Mouse (Mus musculus) hindlimb bud, embryonic 11.5 days (tissue): ENCODE measurements around the gene Klf16.
A peak's percentile ranks its signal among the peaks of the same experiment; 100 is the strongest.

Experiments
- DNase-seq: peaks from one replicate; pipeline ENCODE4 v3.0.0-alpha.2; 2012; ENCODE audit warnings: low read depth, low spot score; ENCODE audit errors: extremely low spot score

Klf16 gene

DNA sequence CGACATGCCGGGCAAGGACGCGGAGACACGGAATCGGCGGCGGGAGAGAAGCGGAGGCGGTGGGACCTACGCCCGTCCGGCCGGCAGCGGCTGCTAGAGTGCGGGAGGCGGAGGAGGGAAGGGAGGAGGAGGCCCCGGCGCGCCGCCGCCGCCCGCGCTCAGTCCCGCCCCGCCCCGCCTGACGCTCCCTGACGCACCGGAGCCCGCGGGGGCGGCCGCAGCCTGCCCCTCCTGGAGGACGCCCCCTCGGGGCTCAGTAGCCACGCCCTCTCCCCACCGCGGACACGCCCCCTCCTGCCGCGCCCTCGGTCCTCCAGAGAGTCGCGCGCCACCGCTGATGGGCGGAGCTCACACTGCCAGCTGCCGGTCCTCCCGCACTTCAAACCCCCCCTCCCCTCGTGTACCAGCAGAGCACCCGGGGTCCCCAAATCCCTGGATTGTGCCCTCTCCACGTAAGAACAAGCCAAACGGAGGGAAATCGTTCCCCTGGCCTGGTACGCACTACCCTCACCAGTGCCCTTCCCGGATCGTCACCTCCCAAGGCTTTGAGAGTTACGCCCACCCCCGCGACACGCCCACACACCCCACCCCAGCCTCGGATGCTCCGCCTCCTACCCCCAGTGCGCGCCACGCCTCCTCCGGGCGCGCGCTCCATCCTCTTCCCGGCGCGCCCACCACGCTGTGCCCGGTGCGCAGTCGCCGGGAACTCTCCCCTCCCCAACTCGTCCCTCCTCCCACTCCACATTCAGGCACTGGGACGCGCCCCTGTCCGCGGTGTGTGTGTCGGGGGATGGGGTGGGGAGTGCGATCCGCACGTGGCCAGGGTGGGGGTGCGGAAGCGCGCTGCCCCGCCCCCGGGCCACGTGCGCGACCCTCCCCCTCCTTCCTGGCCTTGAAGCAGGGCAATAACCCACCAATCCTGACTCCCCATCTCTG lies at the start of gene Klf16:
Gene Klf16 (minus strand): TSS at position 127 of the 936 bp plus-strand sequence.
- DNase-seq = peak; percentile 77

DNA sequence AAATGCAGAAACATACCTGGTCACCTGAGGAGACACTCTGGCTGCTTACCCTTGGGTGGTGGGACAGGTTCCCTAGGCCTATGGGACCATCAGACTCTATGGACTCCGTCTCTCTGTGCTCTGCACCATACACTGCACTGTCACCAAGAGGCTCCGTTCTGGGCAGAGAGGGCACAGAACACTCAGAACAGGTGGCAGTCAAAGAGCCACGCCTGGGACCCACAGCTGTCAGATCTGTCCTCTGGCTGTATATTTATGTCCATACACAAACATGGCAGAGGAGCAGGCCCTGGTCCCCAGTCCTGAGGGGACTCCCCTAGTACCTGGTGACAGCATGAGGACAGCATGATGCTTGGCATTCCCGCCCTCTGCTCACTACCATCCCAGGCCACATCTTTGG lies 48.6 kb upstream of the Klf16 start:
- DNase-seq = no peak

DNA sequence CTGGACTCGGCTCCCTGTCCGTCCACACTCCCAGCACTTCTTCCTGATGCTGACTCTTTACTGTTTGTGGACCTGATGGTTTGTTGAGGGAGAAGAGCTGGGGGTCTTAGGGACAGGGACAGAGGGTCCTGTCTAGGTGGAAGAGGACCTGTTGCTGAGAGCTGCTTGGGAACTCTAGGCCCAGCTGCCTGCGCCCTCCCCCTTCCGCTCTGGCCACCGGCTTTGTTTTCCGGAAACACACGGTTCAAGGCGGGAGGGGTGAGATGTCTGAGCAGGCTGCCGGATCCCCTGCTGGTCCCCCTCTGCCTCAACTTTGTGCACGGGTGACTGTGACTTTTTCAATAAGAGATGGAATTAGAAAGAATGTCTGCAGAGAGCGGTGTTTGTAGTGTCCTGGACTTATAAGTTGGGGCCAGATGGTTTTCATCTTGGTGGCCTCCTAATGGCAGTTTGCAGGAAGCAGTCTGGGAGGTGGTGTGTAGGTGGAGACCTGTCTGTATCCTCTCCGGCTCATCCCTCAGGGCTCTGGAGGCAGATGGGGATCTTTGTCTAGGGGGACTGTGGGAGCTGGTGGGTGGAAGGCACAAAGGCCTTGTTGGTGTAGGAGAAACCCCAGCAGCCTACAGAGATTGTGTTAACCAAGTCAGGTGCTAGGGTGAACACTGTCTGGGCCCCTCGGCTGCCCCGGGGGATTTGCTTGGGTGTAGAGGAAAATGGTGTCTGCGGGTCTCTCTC lies 46.5 kb upstream of the Klf16 start:
- peak; percentile 20 for DNase-seq

DNA sequence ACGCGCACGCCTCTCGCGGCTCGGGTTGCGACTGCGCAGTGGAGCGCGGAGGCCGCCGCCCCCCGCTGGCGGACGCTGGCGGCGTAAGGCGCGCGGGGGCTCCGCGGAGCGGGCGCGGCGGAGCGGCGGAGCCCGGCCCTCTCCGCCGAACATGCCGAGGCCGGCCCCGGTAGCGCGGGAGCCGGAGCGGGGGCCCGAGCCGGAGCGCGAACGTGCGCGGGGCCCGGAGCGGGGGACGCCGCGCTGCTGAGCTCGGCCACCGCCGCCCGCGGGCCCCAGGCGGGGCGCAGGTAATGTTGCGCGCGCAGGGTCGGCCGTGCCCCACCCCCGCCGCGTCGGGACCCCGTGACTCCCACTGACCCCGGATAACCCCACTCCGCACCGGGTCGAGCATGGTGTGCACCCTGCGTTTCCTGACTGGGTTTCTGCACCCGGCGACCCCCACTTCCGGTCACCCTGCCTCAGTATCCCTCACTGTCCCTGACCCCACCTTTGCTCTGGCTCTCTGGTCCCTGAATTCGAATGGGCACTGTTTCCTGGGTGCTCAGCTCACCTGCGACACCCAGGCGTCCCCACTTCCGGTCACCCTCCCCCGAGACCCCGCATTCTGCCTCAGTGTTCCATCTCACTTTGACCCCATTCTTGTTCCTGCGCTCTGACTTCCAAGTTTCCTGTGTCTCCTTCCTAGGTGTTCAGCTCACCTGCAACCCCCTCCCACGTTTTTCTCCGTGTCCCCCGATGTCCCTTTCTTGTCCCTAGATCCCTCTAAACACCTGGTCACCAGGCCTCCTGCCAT lies 45.7 kb upstream of the Klf16 start, which contains the start of gene Csnk1g2:
Gene Csnk1g2 (plus strand): TSS at position 178 of the 796 bp plus-strand sequence.
- DNase-seq = no peak

DNA sequence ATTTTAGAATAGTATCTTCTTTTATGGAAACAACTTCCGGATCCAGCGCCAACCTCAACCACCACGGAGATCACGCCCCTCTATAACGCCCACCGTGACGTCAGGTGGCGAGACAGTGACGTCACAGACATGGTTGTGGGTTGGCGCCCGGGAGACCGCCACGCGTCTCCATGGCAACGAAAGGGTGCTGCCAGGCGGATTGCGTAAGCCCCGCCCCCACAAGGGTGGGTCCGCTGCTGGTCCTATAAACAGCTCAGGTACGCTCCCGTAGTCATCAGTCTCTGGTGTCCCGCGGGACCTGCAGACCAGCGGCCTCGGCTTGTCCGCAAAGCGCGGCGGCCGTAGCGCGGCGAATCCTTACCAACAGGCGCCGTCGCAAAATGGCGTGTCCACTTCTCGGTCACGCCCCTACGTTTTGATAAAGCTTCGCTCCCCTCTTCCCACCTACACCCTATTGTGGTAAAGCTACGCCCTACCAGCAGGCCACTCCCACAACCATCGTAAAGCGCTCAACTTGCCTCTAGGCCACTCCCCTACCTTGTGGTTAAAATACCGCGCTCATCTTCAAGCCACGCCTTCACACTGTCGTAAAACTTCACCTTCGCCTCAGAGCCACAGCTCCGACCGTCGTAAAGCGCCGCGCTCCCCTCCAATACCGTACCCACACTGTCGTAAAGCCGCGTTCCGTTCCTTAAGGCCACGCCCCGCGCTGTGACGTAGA lies 45.0 kb upstream of the Klf16 start:
- DNase-seq = peak; percentile 99

DNA sequence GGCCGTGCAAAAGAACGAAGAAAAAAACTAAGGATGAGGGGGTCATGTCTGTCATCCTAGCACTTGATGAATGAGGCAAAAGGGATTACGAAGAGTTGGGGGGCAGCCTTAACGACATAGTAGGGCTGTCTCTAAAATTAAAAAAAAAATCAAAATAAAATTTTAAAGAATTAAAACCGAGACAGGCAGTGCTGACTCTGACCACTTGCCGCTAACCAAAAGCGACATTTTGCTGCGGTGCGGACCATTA lies 44.5 kb upstream of the Klf16 start:
- no peak for DNase-seq

DNA sequence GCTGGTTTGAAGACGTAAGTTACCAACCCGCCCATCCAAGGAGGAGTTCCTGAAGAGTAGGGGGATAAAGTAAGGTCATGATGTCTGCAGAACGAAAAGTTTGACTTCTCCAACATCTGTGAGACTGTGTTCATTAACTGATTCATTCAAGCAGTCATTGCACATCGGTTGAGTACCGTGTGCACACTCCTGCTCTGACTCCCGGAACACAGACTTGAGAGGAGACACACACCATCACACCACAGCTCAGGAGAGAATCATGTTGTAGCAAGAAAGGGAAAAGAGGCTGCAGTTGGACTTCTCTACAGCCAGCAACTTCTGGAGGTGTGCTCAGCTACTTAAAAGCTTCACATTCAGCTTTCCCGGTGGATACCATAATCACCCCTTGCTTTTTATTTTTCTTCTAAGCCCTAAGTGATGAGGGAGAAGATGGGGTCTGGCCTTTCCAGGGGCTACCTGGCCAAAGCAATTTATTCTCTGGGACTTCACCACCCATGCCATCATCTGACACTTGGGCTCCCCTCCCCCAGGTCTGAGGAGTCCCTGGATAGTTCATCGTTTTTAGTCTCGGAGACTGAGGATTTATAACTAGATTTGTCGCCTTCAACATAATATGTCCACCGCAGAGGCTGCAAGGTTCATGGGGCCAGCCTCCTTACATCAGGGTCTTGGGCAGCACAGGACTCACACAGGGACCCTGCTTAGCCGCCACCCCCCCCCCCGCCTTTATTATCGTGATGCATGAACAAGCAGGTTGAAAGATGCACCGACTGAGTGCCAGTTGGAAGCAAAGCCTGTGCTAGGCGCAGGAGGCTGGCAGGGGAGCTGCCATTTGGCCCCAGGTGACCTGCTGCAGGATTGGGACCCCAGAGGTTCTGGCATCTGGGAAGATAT lies 43.9 kb upstream of the Klf16 start:
- no peak for DNase-seq

DNA sequence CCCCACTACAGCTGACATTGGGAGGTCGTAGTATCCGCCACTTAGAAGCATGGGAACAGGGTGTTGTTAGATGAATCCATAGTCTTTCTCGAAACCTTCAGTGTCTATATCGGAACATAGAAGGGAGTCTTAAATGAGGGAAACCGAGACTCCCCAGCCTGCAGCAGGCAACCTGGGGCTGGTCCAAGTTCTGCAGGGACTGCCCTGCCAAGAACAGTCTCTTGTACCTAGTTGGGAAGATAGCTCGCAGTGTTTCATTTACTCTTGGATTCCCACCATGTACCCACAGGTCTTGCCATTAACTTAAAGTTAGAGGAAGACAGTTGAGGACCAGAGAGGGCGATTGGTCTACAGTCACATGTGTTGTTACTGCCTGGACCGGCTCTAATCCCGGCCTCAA lies 43.2 kb upstream of the Klf16 start:
- DNase-seq = no peak

DNA sequence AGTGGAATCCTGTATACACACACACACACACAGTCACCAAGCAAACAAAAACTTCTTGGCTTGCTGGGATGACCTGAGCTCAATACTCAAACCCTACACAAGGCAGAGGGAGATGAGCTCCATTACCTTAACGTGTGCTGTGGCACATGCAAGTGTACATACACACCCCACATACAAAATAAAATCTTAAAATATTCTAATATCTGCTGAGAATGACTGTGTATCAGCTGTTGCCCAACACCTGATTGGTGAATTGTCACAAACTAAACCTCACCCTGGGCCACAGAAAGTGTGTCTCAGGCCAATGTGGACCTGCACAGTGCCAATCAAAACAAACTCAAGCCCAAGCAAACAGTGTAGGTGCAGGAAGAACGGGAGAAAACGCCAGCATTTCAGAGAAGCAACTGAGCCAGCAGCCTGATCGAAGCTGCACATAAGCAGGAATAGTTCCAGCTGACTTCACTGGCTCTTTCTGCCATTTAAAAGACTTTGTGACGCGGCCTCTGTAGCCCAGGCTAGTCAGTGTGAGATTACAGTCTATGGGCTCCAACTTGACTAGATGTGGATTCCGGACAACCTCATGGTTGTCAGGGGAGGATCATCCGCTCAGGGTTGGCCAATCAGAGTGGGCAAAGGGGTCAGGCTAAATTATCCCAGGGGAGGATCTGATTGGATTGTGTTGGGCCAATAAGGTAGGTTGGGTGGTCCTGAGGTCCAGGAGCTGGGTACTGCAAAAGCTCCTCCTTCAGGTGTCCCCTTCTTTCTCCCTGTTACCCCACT lies 42.5 kb upstream of the Klf16 start:
- no peak for DNase-seq

DNA sequence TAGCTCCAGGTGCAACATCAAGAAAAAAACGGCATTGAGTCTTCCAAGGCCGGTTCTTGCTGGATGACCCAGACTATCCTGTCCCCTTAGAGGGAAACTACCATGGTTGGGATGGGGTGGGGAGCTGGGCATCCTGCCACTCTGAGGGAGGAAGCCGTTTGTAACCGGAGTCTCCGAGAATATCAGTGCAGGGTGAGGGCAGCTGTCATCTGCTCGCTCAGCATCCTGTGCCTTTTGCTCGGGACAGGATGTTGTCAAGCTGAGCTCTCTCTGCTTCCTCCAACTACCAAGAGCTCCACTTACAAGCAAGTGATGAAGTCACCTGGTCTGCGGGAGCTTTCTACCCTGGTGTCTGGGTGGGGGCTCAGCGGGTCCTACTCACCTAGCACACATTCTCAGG lies 41.1 kb upstream of the Klf16 start:
- DNase-seq = no peak

DNA sequence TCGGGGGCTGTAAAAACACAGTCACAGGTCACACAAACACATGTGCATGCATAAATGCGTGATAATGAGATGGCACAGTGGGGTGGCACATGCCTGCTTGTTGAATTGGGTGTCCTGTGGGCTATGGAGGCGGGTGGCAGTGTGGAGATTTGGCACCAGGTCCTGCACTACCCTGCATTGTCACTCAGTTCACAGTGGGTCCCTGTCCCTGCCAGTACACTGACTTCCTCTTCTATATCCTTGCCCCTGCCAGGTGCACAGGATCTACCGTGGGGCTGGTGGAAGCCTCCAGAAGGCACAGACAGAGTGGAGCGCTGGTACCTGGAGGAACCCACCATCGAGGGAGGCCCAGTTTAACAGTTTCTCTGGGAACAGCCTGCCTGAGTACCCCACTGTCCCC lies 37.2 kb upstream of the Klf16 start:
- DNase-seq = no peak

DNA sequence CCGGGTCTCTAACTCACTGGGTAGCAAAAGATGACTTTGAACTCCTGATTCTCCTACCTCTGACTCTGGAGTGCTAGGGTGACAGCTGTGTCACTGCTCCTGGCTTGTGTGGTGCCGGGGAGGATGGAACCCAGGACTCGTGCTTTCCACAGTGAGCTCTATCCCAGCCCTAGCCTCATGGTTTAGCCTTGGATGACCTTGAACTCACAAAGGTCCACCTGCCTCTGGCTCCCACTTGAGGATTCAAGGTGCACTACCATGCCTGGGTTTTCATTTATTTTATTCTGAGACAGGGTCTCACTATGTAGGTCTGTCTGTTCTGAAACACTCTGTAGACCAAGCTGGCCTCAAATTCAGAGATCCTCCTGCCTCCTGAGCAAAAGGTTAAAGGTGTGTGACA lies 36.7 kb upstream of the Klf16 start:
- DNase-seq = no peak

DNA sequence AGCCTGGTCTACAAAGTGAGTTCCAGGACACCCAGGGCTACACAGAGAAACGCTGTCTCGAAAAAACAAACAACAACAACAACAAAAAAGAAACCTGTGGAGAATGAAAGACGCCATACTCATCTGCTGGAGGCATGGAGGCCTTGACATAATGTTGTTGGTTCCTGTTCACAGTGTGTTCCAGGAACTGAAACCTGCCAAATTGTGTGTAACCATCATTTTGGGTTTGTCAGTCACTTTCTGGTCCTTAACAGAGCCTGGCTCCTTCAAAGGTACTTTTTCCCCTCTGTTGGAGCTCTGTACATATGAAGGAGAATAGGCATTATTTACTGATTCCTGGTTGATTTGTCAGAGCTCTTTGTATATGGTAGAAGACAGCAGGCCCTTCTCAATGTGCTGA lies 34.8 kb upstream of the Klf16 start:
- DNase-seq = no peak

DNA sequence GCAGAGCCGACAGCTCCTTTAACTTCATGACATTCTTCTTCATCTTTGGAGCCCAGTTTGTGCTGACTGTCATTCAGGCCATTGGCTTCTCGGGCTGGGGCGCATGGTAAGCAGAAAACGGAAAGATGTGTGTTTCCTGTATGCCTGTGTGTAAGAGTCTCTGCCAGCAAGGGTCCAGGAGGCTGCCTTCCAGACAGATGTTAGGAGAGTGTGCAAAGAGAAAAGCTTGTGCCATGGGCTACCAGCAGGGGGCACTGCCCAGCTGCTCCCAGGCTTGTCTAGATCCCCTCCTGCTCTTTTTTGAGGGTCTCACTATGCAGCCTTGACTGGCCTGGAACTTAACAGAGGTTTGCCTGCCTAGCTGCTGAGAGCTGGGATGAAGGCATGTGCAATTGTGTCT lies 33.9 kb upstream of the Klf16 start:
- no peak for DNase-seq

DNA sequence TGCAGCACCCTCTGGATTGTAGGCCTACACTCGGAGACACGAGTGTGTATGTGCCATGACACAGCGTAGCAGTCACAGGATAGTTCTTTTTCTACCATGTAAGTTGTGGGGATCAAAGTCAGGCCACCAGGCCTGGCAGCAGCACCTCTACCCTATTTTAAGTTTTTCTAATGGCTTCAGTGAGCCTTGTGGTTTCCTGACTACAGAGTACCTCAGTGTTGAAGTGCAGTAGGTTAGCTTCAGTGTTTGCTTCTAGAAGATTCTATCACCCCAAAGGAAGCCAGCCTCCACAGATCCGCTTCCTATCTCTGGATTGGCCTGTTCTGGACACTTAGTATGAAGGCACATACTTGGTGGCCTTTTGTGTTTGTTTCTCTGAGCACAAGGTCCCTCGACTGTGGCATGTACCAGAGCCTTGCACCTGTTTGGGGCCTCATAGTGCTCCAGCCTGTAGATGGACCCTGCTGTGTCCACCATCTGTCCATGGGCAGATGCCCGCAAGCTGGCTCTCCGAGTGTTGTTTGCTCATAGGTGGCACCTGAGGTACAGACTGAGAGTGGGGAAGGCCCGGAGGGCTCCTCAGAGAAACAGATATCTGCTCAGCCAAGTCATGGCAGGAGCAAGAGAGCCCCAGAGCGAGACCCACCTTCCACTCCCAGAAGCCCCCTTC lies 33.1 kb upstream of the Klf16 start:
- DNase-seq = no peak

DNA sequence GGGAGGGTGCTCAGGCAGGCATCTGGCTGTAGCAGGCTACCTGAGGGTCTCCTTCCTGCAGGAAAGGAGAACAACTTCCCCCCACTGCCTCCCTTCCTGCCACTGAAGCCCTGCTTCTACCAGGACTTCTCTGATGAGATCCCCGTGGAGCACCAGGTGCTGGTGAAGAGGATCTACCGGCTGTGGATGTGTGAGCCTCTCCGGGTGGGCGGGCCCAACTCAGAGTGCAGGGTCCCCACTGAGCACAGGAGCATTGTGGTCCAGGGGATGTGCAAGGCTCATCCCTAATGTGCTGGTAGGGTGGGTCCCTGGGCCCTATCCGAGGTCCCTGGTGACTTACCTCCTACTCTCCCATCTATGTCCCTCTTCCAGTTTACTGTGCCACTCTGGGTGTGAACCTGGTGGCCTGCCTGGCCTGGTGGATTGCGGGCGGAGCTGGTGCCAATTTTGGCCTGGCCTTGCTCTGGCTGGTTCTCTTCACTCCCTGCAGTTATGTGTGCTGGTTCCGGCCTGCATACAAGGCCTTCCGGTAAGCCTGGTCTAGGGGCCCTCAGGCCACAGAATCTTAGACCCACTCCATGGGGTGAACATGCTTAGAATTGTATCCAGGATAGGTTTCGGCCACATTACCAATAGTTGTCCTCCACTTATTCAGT lies 32.3 kb upstream of the Klf16 start:
- no peak for DNase-seq

DNA sequence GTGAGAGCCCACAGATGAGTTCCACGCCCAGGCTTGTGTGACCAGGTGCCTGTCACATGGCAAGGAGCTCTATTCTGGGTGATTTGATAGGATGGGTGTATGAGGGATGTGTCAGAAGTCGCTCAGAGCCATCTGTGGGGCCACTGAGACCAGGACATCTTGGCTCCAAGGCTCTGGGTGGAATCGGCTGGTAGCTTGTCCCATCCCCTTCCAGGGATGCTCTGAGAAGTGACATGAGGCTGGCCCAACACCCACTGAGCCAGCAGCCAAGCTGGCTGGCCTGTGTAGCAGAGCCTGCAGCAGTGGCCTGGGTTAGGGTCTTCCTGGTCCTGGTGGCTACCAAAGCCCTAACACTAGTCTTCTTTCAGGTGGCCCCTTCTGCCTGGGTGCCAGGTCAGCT lies 31.3 kb upstream of the Klf16 start:
- no peak for DNase-seq

DNA sequence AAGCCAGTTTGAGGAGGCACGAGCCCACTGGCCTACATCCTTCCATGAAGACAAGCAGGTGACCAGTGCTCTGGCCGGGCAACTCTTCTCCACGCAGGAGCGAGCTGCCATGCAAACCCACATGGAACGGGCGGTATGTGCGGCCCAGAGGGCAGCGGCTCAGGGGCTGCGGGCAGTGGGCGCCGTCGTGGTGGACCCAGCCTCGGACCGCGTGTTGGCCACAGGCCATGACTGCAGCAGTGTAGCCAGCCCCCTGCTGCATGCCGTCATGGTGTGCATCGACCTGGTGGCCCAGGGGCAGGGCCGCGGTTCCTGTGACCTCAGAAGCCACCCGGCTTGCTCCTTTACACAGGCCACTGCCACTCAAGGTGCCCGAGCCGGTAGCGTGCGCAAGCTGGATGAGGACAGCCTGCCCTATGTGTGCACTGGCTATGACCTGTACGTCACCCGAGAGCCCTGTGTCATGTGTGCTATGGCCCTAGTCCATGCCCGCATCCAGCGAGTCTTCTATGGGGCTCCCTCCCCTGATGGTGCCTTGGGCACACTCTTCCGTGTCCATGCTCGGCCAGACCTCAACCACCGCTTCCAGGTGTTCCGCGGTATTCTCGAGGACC lies 29.7 kb upstream of the Klf16 start:
- DNase-seq = no peak
